Mouse (Mus musculus) WW6 (cell line): ENCODE data around the gene Gak.
"Not testable (repeated sequence)": the region's sequence is repeated elsewhere in the genome, so short reads cannot be mapped to it uniquely, and the experiment has no call there.

Source experiments
- DNase-seq: peaks from one replicate; pipeline ENCODE4 v3.0.0-alpha.2; 2013; ENCODE audit warnings: low read depth, low spot score

Gene Gak

DNA sequence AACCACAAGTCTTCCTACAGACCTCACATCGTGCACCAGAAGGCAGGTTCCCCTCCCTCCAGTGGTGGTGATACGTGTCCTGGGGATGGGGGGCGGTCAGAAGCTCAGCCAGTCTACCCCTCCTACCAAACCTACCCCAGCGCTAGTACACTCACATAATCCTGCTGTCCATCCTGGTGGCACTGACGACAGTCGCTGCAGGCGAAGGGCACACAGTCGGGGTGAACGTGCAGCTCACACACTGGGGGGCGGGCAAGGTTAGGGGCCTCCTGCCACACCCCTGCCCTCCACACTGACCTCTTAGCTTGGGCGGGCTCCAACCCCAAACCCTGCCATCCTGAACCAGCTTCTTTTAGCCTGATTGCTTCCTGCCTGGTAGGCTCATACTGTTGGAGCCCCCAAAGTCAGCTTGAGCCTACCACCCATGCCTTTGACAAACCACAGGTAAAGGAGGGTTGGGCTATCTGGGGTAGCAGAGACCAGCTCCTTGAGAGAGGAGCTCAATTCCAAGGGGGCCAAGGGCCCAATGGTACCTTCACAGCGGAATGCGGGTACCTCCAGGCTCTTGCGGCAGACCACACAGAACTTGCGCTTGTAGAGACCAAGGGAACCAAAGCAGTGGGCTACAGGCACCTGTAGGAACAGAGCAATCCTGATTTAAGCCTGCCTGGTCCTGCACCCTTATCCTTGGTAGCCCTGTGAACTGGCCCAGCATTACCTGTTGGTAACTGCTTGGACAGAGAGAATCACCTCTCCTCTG lies 26.5 kb upstream of the Gak start:
- no peak for DNase-seq

DNA sequence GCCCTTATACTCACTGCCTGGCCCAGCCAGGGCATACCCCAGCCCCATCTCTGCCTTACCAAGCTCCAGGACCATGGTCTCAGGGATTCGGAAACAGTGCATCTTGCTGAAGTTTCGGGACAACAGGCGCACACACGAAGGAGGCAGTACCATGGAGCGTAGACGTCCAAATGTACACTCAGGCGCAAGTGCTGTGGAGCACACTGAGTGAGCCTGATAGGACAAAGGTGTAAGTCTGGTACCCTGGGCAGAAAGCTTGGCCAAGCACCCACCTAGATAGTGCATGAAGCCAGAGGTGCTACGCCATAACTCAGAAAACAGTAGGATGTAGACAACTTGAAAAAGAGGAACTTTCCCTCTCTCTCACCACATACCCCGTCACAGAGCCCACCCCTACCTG lies 25.8 kb upstream of the Gak start:
- no peak for DNase-seq

DNA sequence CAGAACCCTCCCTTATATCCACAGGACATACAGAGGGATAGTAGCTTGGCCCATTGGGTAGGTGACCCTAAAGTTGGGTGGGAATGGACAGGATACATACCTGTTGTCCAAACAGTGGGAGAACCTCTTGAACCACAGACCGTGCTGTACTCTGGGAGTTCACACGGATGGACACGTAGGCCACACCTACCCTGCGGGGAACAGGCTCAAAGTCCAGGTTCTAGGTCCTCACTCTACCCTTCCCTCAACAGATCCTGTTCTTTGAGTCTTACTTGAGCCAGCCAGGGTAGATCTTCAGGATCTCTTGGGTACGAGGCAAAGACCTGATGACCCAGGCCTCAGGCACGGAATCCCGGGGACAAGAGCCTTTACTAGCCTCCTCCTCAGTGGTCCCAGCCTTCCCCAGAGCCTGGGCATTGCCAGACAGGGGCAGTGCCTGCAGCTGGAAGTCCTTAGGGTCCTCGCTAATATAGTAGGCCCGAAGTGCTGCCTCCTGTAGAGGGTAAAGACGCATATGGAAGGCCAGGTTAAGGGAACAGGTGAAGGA lies 25.0 kb upstream of the Gak start:
- DNase-seq: no peak

DNA sequence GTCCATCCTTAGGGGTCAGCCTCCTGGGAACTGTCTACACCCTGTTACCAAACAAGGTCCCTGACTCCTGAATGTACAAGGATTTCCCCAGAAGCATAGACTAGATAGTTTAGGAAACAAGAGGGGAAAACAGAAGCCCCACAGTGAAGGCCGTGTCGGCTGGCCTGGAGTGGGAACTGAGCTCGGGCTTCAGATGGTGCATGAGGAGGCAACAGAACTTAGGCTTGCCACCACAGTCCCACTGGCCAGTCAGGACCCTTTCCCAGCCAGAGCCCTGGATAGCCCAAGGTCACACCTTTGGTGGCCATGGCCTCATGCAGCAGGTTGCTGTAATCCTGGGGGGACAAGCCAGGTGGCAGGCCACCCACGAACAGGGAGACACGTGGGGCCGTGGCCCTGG lies 23.8 kb upstream of the Gak start:
- DNase-seq: no peak

DNA sequence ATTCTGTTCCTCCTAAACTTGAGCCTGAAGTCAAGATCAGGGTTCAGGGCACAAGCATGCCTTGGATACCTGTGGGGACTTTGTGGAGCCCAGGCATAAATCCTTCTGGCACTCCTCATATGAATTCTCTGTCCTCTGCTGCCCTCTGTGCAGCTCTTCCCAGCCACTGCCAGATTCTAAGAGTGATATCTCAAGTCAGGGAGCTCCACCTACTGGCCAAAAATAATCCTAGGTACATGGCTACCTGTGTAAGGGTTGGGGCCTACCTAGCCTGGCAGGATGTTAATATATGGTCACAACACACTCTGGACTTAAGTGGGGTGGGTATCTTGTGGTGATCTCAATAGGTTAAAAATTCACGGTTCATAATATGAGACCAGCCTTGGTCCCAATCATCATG lies 22.3 kb upstream of the Gak start:
- DNase-seq: no peak

DNA sequence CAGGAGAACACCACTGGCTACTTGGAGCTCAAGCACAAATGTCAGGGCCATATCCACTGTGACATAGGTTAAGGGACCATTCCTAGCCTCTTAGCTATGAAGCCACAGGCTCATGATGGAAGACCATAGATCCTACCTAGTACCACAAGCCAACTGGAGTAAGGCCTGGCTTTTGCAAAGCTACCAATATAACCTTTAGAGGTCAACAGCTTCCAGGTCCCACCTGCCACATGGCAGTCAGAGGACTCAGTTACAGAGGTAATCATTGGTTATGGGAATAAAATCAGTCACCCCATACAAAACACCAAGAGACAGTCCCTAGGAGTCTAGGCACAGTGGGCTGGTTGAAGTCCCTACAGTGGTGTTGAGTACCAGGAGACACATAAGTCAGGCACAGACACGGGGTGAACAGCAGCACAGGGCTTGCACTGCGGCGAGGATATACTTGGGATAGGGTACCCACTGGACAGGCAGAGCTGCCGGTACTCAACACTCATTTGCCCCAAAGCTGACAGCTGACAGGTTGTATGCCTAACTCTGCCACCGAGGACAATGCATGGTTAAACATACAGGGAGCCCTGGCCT lies 21.7 kb upstream of the Gak start:
- DNase-seq: no peak

DNA sequence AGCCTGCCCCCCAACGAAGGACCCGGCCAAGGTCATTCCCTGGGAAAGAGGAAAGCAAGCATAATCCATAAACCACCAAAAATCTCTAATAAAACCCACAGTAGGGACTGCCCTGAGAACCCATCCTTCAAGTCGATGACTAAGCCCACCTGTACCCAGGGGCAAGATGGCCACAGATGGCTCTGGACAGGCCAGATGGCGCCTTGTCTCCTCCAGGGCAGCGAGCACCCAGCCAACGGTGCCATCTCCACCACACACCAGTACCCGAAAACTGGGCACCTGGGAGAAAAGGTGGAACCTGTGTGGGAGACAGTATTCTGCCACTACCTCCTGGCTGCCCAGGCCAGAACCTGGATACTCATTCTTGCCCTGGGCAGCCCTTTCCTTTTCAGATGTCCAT lies 20.8 kb upstream of the Gak start:
- no peak for DNase-seq

DNA sequence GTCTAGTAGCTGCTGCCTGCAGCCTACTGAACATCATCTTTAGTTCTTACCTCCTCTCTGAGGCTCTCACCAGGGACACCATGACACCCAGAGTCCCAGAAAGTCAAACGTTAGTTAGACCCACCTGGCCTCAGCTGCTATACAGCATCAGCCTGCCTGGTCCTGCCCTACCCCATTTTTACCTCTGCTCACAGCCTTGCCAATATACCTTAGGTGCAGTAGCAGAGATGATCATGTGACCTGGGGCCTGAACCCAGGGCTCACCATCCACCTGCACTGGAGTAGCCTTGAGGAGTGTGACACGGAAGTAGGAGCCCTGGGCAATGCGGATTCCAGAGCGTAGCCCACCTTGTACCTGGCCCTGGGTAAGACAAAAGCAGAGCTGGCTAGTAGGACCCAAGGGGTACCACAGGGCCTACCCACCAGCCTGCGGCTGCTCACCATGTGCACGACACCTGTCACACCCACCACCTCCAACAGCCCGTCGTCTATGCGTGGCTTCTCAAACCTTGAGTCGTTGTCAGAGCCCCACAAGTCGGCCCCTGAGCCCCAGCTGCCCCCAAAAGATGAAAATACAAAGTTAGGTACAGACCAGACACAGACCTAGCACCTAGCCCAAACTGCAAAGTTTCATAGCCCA lies 19.5 kb upstream of the Gak start:
- DNase-seq: no peak

DNA sequence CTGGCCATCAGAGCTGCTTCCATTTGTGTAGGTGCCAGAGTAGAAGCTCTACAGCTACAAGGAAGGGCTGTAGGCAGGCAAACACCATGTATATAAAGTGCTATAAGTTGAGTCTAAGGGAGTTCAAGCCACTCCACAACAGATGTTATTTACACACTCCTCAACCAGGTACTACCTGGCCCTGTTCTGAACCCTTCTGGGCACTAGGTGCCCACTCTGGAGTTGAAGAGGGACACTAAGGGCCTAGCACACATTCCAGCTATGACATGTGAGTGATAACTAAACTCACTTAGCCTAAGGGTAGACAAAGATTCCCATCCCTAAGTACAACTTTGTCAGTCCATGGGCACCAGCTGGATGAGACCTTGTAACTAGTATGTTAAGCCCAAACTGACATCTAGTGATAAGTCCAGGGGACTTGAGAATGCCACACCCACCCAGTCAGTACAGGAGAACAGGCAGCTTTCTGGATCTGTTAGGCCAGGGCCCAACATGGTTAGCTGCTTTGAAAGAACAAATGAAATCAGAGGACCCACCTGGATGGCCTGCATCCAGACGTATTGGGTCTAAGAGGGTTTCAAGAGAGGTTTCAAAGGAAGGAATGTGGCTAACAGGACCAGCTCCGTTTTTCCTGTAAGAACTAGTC lies 18.4 kb upstream of the Gak start:
- DNase-seq: no peak

DNA sequence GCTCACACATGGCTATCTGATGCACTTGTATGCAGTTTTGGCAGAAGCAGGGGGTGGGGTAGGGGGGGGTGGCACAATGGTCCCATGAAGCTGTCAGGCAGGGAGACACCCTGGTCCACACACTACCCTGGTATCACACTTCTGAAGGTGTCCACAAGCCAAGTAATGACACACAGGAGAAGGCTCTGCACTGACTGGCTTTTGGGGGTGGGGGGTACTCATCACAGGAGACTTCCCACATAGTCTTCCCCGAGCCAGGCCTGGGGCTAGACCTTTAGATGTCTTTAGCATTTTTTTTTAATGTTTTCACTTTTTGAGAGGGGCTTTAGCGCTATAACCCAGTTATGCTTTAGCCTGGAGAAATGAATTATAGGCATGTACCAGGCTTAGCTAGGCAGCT lies 17.8 kb upstream of the Gak start:
- no peak for DNase-seq

DNA sequence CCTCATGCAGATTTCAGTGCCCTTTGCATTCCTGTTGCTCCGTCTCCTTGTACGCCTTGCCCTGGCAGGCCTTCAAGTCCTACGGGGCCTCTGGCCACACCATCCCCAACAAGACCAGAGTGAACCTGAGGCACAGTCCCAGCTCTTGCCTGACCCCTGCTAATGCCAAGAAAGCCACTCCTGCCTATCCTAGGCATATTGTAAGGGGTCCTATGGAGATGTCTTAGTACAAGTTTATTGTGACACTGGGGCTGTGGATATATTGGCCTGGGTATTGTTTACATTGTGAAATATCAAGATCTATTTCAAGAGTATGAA lies 16.7 kb upstream of the Gak start:
- DNase-seq: no peak

DNA sequence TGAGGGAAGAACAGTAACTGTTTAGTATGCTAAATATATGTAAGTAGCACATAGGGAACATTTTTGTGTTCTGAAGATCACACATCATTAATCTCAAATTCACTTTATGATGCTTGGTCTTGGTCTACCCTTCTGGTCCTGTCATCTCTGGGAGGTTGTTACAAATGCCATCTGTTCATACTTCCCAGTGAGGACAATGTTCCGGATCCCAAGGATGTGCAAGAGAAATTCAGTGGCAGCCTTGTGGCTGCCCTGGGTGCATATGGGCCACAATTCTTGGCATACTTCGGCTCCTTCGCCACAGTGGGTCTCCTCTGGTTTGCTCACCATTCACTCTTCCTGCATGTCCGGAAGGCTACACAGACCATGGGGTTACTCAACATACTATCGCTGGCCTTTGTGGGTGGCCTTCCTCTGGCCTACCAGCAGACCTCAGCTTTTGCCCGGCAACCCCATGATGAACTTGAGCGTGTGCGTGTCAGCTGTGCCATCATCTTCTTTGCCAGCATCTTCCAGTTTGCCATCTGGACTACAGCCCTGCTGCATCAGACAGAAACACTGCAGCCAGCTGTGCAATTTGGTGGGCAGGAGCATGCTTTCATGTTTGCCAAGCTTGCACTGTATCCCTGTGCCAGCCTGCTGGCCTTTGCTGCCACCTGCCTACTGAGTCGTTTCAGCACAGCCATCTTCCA lies 16.2 kb upstream of the Gak start:
- DNase-seq: no peak

DNA sequence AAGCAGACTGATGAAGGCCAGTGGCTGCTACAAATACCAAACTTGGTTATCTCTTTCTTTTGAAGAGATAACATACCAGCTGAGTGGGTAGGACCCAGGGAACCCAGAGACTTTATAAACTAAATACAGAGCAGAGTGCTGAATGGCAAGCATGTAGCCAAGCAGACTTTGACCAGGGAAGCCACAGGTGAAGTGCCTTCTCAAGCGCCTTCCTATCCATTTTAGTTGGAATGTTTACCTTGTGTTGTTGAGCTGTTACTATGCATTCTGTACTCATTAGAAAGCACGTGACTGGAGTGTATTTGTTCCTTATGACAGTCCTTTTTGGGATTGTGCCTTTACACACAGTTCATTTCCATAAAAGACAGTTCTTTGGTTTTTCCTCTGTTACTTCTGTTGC lies 14.1 kb upstream of the Gak start:
- DNase-seq: no peak

DNA sequence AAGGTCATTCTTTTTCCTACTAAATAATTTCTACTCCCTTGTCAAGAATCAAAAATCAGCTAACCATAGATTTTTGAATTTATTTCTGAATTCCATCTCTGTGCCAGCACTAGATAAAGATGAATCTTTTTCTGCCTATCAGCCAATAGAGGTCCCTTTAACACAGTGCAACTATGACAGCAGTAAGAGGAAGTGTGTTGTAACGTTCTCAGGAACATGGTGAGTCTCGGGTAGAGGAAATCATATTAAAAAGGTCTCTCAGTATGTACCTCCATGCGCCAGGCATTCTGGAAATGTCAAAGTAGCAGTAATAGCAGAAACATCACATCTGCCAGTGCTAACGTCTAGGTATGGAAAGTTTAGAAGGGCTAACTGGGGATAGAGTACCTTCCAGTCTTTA lies 6.6 kb upstream of the Gak start:
- no peak for DNase-seq

DNA sequence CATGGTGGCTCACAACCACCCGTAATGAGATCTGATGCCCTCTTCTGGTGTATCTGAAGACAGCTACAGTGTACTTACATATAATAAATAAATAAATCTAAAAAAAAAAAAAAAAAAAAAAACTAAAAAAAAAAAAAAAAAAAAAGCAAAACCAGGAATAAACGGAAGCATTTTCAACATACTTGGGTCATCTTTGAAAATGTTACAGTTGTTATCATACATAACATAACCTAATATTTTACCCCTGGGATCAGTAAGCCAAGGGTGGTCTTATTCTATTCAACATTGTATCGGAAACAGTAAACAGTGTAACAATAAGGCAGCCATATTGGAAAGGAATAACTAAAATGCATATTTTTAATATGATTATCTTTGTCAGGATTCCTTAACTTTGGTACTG lies 4.5 kb upstream of the Gak start:
- DNase-seq: not testable (repeated sequence)

DNA sequence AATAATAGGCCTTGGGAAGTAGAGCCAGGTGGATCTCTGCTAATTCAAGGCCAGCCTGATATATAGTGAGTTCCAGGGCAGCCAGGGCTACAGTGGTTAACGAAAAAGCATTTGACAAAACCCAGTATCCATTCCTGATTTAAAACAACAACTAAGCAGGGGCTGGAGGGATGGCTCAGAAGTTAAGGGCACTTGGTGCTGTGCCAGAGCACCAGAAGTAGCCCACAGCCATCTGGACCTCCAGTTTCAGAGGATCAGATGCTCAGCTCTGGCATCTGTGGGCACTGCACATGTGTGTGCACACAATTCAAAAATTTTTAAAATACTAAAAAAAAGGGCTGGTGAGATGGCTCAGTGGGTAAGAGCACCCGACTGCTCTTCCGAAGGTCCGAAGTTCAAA lies 4.1 kb upstream of the Gak start:
- DNase-seq: no peak

DNA sequence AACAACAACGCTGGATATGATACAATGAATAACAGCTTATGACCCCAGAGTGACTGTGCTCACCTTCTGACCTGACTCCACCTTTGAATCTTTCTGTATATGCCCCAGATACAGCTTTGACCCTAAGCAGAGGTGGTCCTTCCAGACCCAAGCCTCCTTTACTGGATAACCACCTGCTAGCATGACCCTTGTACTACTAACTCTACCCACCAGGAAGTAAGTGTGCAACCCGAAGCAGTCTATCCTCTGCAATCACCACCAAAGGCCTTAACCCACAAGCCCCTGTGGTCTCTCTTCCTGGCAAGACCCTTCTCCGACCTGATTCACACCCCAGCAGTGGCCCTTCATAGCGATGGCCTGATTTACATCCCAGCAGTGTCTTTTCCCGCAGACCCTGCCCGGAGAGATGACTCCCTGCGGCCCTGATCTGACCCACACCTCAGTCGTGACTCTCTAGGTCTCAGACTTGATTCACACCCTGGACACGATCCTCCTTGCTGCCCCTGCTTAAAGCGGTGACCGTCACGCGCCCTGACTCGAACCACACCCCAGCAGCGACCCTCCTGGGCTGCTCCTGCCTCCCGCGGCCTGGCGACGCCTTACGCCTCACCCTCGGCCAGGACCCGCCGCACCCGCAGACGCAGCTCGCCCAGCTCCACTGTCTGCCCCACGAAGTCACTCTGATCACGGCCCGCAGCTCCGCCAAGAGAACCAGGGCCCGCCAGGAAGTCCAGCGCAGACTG lies 493 bp downstream of the Gak start:
- no peak for DNase-seq

DNA sequence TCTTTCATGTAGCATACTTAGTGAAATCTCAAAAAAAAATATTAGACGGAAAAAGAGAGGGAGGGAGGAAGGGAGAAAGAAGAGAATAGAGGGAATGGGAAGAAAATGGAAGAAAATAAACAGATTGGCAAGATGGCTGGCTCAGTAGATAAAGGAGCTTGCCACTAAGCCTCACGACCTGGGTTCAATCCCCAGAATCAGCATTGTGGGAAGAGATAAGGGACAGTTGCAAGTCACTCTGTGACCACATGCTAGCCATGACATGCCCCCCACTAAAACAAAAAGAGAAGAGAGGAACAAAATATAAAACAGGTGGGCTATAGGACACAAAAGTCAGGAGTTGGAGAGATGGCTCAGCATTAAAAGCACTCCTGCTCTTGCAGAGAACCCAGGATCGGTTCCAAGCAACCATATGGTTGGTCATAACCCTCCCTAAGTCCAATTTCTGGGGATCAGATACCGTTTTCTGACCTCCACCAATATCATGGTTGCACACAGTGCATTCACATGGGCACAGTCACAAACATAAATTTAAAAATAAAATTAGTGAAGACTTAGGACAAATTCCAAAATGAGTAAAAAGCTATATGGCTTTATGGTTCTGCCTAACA lies 3.4 kb downstream of the Gak start:
- DNase-seq: no peak

DNA sequence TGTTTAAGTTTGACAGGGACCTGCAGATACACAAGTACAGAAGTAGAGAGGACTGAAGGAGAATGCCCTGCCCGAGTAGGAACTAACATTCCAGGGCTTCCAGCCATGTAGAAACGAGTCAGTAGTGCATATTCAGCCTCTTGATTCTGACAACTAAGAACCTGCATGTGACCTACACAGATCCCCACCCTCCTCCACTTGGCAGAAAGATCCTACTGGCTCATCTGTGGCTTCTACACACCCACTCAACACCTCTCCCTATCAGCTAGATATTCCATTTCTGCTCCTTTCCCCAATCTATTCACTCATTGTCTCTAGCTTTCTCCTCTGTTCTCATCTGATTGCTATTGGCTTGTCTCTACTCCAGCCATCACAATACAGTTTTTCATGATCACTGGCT lies 7.7 kb downstream of the Gak start:
- no peak for DNase-seq

DNA sequence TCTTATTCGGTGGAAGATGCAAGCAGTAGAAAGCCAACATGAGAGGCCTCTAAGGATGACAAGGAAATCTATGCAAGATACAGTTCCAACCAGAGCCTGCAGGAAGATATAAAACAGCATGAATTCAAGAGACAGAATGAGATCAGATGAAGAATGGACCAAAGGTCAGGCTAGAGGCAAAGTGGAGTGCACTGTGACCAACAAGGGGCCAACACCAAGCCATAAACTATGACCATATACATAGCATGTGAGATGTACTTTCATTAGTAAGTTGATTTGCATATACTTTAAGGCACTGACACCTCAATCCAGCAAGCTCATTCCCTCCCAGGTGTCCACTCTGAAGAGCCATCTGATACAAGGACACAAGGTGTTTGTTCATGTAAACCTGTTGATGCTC lies 19.1 kb downstream of the Gak start:
- DNase-seq: no peak

DNA sequence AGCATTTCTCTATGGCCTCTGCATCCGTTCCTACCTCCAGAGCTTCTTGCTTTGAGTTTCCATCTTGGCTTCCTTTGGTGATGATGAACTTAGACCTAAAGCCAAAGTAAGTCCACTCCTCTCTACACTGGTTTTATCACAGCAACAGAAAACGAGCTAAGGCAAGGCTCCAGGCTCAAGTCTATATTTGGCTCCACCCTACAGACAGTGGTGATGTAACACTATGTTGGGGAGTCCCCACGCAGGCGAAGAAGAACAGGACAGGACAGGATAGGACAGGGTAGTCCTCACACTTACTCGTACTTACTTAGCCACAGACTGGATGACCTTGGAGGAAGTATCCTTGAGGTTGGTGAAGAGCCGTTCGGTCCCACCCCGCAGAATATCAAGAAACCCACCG lies 27.0 kb downstream of the Gak start:
- no peak for DNase-seq
